Mouse (Mus musculus): ENCODE measurements around the gene Tsnaxip1. TPM values are rescaled to one million over a fixed set of nuclear protein-coding genes. Genes with fewer than 3 reads are reported as not detected.
A peak's percentile ranks its signal among the peaks of the same experiment; 100 is the strongest.
"Not testable (repeated sequence)": the region's sequence is repeated elsewhere in the genome, so short reads cannot be mapped to it uniquely, and the experiment has no call there.

Gene Tsnaxip1
- polyA plus RNA-seq, 2 experiments from 2014 or later: 0.19 TPM; not detected in 1

DNA sequence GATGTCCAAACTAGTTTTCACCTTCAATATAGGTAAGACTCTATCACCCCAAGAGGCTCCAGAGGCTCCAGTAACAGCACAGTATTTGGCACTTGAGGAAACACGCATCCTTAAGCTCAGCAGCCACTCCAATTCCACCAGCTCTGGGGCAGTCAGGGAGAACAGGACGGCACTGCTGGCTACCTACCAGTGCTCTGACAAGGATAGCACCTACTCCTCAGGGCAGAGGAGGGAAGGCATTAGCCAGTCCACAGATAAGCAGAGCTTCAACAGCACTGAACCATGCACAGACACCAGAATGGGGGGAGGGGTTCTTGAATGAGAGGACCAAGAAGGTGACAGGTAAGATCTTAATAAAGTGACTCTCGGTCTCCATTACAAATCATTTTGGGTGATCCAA lies 7.9 kb upstream of the Tsnaxip1 start:
- ATAC-seq: no peak

DNA sequence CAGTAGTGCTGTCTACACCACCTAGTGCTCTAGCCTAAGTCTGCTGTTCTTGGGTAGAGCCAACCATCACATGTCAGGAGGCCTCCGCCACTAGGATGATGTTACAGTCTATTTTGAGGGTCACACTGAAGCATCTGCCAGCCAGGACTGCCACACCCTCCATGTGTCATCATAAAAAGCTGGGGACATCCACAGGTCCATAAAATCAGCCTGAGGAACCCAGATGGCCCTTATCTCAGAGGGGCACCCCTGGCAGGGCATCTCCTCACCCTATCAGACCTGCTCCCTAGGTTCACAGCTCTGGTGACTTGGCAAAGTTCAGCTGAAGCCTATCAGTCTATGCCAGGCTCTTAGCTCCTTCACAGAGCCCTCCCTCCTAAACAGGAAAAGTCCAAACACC lies 6.6 kb upstream of the Tsnaxip1 start:
- no peak for ATAC-seq

DNA sequence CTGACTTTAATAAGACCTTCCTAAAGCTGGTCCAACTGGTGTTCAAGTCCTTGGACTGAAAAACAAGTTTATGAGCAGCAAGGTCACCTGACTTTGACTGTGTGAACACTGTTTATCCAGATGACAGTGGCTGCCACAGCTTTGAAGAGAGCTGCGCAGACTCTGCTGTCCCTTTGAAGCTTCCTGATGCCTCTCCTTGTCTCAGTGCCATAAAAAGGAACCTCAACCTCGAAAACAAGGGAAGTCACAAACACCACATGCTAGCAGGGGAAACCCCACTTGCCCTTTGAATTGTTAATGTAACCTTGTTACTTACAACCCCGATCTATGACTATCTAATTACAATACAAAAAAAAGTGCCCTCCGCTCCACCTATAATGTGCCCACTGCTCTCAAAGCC lies 2.0 kb upstream of the Tsnaxip1 start:
- ATAC-seq: no peak

DNA sequence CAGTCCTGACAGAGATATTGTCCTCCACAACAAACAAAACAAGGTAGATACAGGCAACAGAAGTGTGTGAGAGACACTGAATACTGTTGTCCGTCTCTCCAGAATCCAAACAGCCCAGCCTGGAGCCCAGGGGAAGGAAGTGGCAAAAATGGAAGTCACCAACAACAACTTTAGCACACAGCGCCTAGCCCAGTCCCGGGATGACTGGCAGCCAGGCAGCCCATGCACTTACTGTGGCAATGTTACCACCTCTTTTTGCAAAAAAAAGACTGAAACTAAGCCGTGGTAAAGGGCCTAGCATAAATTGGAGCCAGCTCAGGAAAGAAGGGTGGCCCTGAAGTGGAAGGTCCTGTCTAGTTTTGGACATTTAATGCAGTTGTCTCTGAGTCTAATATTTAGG lies 1.2 kb upstream of the Tsnaxip1 start:
- ATAC-seq: no peak

DNA sequence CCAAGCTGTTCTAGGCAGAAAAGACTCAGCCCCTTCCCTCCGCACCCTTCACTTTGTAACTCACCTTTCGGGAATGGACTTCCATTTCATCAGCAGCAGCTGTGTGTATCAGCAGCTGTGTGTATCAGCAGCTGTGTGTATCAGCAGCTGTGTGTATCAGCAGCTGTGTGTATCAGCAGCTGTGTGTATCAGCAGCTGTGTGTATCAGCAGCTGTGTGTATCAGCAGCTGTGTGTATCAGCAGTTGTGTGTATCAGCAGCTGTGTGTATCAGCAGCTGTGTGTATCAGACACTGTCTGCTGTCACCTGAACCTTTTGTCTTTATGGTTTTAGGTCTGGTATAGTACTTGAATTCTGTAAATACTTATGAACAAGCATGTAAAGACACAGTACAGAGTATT lies 6.2 kb downstream of the Tsnaxip1 start:
- not testable (repeated sequence) for ATAC-seq

DNA sequence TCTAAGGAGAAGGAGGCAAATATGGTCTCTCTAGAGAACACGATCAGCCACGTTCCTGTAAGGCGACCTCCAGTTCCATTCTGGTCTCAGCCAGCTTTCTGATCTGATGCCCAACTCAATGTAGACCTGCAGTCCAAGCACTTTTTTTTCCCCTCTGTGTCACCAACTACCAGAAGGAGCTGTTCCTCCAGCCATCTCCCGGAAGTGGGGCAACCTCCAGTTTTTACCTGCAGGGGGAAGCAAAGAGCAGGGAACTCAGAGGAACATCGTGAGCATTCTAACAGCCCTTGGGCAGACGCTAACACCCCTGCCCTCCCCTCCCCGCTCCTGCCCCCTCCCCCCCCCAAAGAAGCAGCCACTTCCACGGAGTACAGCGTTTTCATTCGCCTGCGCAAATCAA lies 7.8 kb downstream of the Tsnaxip1 start:
- peak; percentile 93 for ATAC-seq

DNA sequence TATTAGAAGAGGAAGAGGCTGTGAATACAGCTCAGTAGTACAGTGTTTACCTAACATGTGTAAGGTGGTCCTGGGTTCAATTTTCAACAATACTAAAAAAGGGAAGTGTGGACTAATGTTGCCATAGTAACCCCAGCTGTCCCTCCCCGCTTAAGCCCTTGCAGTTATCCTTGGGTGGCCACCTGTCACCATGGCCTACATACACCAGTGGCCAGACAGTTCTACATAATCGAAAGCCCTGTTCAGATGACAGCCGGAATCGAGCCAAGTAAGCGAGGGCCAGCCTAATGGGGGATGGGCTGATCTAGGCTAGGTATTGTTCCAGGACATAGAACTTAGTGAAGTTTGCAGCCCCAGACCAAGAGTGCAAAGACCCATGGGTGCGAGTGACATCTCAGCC lies 9.5 kb downstream of the Tsnaxip1 start:
- no peak for ATAC-seq

DNA sequence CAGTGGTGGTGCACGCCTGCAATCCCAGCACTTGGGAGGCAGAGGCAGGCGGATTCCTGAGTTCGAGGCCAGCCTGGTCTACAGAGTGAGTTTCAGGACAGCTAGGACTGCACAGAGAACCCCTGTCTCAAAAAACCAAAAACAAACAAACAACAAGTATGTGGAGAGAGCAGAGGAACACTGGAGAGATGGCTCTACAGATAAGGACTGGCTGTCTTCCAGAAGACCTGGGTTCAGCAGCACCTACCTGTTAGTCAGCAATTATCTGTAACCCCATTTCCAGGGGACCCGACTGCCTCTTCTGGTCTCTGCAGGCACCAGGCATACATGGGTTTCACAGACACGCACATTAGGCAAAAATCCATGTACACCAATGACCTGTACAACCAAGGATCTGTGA lies 11.7 kb downstream of the Tsnaxip1 start:
- no peak for ATAC-seq

DNA sequence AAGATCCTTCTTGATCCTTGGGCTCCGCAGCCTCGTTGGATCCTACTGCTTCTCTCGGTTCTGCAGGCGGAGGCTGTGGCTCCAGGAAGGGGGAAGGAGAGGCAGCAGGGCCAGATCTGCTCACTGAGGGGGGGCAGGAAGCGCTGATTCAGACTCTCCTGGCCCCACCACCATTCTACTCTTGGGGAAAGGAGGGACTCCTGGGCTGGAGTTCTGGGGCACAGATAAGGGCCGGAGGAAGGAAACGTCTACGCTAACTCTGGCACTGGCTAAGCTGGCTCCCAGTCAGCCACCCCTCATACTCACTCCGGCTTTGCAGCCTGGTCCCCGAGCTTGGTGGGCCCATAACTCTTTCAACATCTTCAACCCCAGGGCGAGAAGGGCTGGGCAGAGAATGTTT lies 19.1 kb downstream of the Tsnaxip1 start:
- no peak for ATAC-seq

DNA sequence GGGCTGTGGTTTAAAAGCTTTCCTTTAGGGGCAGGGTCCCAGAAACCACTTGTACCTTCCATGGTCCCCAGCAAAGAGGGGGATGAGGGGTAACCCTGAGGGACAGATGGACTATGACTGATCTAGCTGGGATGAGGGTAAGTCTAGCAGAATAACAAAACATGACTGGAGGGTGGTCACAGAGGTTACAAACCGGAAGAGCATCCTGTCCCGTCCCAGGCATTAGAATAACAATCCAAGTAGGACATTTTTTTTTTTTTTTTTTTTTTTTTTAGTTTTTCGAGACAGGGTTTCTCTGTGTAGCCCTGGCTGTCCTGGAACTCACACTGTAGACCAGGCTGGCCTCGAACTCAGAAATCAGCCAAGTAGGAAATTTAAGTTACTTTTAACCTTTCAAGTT lies 22.5 kb downstream of the Tsnaxip1 start:
- ATAC-seq: no peak

DNA sequence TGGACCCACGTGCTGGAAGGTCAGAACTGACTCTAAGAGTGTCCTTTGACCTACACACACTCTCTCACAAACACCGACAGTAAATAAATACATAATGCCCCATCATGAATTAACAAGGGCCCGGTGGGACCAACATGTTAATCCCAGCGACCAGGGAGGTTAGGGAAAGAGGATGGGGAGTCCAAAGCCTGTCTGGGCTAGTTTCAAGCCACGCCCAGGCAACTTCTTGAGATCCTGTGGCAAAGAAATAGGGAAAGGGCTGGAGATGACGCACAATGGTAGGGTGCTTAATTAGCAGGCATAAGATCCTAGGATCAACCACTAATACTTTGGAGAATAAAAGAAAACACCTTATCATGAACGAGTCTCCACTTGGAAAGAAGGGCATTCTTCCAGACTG lies 23.1 kb downstream of the Tsnaxip1 start:
- no peak for ATAC-seq

DNA sequence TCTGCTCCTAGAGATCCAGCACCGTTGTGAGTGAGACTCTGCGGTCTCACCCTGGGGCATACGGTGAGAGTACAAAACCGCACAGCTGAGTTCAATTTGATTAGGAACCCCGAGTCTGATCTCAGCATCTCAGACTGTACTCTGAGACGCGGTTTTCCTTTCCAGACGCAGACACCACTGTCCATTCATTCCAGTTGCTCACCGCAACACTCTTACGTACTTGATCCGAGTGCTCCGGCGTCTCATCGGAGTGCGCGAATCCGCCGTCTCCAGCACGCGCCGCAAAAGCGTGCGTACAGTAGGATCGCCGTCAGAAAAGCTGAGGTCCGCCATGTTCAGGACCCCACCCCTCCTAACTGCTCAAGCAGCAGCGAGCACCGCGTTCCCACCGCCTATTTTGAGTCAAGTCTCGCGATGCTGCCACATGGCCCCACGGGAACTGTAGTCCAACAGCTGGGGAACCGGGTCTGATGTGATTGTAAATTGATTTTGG lies 24.2 kb downstream of the Tsnaxip1 start:
- ATAC-seq: peak; percentile 72

DNA sequence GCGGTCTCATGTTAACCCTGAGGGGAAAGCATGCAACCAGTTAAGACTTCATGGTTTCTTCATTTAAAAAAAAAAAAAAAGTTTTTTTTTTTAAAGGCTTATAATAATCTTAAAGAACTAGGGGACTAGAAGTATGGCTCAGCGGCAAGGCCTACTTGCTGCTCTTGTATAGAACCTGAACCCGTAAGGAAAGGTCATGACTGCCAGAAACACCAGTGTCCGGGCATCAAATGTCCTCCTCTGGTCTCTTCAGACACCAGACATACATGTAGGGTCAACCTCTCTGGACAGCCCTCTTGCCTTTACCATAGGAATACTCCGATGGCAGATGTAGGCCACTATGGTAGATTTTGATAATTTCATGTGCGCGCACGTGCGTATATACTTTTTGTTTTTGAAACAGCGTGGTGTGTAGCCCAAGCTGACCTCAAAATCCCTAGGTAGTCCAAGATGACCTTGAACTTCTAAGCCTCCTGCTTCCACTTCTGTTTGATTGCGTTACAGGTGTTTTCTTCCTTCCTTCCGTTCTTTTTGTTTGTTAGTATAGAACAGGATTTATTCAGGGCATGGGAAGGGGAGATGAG lies 24.7 kb downstream of the Tsnaxip1 start:
- no peak for ATAC-seq

DNA sequence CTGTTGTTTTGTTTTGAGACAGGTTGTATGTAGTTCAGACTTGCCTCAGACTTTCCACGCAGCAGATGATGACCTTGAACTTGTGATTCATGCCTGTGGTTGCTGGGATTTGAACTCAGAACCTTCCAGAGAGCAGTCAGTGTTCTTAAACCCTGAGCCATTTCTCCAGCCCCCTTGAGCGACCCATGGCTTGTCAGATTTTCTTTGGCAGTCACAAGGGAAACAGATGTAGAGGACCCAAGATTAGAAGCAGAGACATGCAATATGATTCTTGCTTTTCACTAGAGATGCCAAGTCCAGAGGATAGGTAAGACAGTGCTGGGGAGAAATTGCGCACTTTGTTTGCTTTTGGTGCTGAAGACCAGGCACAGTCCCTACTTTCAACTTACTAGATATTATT lies 25.6 kb downstream of the Tsnaxip1 start, which contains the start of gene Cenpt:
TSS of gene Cenpt (minus strand) at position 101 of the 400 bp plus-strand sequence.
- ATAC-seq: no peak

DNA sequence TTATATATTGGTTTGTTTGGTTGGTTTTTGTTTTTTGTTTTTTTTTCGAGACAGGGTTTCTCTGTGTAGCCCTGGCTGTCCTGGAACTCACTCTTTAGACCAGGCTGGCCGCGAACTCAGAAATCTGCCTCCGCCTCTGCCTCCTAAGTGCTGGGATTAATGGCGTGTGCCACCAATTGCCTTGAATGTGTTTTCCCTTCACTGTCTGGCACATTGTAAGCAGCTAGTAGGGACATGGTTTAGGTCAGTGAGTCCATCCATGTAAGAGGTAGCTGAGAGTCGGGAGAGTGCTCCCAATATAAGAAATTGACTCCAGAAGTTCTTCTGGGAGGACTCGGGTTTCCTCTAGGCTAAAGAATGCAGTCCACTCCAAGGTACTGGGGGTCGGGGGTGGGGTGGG lies 26.8 kb downstream of the Tsnaxip1 start:
- ATAC-seq: no peak

DNA sequence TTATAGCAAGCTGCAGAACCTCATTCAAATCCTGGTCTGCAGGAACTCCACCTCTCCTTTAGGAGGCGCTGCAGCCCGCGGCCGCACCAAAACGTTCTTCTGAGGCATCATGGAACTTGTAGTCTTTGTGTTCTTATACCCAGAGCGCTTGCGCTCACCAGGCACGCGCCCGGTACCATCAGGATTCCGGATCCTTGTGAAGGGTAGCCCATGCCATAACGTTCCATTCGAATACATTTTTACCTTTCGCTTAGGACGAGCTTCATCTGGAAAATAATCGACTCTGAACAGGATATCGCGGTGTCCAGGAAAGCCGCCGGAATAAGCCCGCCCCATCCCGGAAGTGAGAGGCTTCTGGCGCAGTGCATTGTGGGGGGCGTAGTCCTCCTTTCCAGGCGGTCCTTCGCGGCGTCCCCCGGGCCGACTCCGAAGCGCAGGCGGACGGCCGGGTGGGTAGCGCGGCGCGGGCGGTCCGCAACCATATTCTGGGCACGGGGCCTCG lies 27.2 kb downstream of the Tsnaxip1 start, which contains the start of gene Thap11:
TSS of gene Thap11 (plus strand) at position 418 of the 502 bp plus-strand sequence.
- ATAC-seq: peak; percentile 86

DNA sequence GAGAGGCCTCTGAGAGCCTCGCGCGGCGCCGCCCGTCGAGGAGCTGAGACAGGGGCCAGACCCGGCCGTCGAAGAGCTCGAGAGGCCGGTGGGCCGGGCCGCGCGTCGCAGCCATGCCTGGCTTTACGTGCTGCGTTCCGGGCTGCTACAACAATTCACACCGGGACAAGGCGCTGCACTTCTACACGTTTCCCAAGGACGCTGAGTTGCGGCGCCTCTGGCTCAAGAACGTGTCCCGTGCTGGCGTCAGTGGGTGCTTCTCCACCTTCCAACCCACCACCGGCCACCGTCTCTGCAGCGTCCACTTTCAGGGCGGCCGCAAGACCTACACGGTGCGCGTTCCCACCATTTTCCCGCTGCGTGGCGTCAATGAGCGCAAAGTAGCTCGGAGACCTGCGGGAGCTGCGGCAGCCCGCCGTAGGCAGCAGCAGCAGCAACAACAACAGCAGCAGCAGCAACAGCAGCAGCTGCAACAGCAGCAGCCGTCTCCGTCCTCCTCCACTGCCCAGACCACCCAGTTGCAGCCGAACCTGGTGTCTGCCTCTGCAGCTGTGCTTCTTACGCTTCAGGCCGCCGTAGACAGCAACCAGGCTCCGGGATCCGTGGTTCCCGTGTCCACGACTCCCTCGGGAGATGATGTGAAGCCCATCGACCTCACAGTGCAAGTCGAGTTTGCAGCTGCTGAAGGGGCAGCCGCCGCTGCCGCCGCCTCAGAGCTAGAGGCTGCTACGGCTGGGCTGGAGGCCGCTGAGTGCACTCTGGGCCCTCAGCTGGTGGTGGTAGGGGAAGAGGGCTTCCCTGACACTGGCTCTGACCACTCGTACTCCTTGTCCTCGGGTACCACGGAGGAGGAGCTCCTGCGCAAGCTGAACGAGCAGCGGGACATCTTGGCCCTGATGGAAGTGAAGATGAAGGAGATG lies 28.0 kb downstream of the Tsnaxip1 start:
- peak; percentile 15 for ATAC-seq

DNA sequence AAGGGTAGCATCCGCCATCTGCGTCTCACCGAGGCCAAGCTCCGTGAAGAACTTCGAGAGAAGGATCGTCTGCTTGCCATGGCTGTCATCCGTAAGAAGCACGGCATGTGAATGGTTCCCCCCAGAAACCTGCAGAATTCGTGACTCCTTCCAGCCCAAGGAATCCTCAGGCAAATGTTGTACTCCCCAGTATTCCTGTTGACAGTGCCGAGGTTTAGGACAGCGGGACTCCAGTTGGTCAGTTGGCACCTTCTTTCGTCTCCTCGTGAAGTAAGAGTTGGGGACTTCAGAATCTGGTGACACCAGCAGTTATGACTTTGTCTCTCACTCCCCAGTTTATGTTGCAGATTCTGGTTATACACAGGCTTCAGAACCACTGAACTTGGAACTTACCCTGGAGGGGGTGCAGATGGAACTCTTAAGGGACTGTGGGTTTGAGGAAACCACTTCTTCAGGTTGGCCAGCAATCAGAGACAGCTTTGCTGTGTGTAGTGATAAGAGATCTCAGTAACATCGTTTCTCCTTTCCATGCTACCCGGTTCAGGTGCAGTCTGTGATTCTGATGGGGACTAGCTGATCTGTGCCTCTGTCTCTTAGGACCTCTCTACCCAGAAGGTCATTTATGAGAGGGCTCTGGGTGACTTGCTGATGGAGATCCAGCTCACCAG lies 28.8 kb downstream of the Tsnaxip1 start:
- ATAC-seq: no peak

DNA sequence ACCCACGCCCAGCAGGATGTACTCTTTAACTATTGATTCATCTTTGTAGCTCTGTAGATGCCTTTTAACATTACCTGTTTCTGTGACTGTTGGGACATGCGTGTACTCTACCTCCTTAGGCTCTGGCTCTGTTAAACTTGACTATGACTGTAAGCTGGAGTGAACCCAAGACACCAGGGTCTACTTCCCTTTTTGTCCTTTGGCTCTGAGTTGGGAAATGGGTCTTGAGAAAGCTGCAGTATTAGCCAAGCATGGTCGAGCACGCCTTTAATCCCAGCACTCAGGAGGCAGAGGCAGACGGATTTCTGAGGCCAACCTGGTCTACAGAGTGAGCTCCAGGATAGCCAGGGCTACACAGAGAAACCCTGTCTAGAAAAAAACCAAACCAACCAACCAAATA lies 31.0 kb downstream of the Tsnaxip1 start:
- ATAC-seq: no peak

DNA sequence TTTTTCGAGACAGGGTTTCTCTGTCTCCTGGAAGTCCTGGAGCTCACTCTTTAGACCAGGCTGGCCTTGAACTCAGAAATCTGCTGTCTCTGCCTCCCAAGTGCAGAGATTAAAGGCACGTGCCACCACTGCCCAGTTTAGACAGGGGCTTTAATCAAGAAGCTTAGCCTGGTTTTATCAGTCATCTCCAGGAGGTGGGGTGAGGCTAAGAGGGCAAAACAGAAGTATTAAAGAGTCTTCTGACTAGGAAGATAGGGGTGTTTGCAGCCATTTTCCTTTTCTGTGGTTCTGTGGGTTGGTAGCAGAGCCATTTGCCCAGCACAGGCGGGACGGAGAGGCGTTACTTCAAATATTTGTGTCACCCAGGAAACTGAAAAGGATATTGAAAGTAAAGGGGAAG lies 31.8 kb downstream of the Tsnaxip1 start:
- ATAC-seq: no peak

DNA sequence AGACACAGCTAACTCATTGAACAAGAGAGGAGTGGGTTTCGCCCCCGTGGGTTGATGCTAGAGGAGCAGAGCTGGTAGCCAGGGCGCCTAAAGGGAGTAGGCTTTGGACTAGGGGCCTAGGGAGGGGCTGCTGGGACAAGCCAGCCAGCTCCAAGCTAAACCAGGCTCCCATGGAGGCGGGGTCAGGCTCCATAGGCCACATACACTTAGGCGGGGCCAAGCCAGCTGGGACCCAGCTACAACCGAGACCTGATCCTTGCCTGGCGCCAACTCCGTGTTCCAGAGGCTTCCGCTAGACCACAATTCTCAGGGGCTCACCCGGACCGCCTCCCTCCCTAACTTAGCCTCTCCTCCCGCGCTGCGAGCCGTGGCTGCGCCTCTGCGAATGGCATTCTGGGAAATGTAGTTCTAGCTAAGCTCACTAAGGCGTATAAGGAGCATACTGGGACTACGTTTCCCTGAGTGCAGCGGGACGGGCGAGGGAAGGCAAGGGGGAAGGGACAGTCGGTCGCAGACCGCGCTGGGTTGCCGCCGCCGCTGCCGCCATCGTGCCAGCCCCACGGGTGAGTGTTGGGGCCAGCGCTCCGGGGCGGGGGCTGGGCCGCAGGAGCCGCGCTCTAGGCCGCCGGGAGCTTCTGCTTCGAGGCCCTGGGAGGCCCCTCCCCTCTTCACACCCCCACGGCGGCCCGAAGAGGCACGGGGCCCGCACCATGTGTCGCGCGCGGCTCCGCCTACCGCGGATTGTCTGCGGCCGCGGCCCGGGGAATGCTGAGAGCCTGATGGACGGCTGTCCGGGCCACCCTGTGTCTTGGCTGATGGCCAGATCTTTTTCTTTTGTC lies 32.8 kb downstream of the Tsnaxip1 start, which contains the start of gene Nutf2:
TSS of gene Nutf2 (plus strand) at position 438 of the 839 bp plus-strand sequence.
- peak; percentile 97 for ATAC-seq

DNA sequence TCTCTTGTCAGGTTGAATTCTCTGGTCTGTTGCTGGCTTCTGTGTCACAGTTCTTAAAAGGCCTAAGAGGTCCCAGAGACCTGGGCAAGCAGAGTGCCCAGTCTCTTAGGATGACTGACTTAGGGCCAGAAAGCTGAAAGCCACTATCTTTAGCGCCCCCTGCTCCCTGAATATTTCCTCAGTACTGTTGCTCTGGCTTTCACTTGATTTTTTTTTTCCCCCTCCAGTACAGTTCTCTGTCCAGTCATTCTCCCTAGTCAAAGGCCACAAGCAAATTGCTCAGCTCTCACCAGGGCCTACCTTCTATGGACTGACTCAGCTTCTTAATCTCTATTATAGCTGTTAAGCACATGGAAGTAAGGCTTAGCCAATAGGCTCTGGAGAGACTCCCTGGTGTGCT lies 34.4 kb downstream of the Tsnaxip1 start:
- no peak for ATAC-seq
